Mouse (Mus musculus) testis, adult 2 months (tissue): ENCODE results near the gene Paip2b.

Experiments used
- CTCF ChIP-seq: fragments of 200-500 bp; IDR thresholded peaks from 2 replicates; pipeline ENCODE4 v1.5.1; 2012; ENCODE audit warnings: low read depth, mild to moderate bottlenecking, inconsistent platforms, low read length, moderate library complexity; ENCODE audit not compliant: control insufficient read depth, insufficient read depth, insufficient replicate concordance
- POLR2A ChIP-seq: fragments of 200-500 bp; IDR thresholded peaks from 2 replicates; pipeline ENCODE4 v1.6.1; 2012; ENCODE audit warnings: low read depth, mild to moderate bottlenecking, inconsistent platforms, low read length, moderate library complexity; ENCODE audit not compliant: control insufficient read depth

GRCm38 (mm10) chr6:83831606-83832123 is at the start of gene Paip2b:
- TF ChIP-seq POLR2A (peak; percentile 99), CTCF (peak; percentile 10; the same call in 1 of the 2 replicates)
